Mouse (Mus musculus): ENCODE measurements around the gene Lrrc36.

GRCm38 (mm10) chr8:105372473-105372872 is 40.9 kb upstream of the Lrrc36 start:
- TF ChIP-seq SIN3A (IDR thresholded peaks at IDR 0.05; ENCODE audit: low read length) (no peak), PAX5 (IDR thresholded peaks at IDR 0.05; ENCODE audit: low read length) (no peak), MXI1 (IDR thresholded peaks at IDR 0.05; ENCODE audit: low read depth, low read length) (no peak), MAX (IDR thresholded peaks at IDR 0.05; ENCODE audit: low read length) (no peak), EP300 (IDR thresholded peaks at IDR 0.05; ENCODE audit: low read length) (no peak), MYC (IDR thresholded peaks at IDR 0.05; ENCODE audit: low read depth, low read length) (no peak), POLR2A (IDR thresholded peaks at IDR 0.05; ENCODE audit: low read depth, low read length) (no peak), CHD1 (IDR thresholded peaks at IDR 0.05; ENCODE audit: low read depth, low read length) (no peak), ELF1 (IDR thresholded peaks at IDR 0.05; ENCODE audit: low read depth, low read length) (no peak), CTCF (conservative IDR thresholded peaks at IDR 0.05 in 1 of 2, IDR thresholded peaks at IDR 0.05 in 1 of 2; ENCODE audit: low read depth in 2 of 2, low read length in 2 of 2) (no peak), RAD21 (IDR thresholded peaks at IDR 0.05; ENCODE audit: low read depth, low read length) (no peak), HCFC1 (IDR thresholded peaks at IDR 0.05; ENCODE audit: low read depth, low read length) (no peak), NELFE (IDR thresholded peaks at IDR 0.05; ENCODE audit: low read depth, low read length) (no peak)
